Mouse (Mus musculus): ENCODE results near the gene Akr1cl. TPM values are rescaled to one million over a fixed set of nuclear protein-coding genes. Genes with fewer than 3 reads are reported as not detected.
"Not testable (repeated sequence)": the region's sequence is repeated elsewhere in the genome, so short reads cannot be mapped to it uniquely, and the experiment has no call there.

Gene Akr1cl
- polyA plus RNA-seq (2015; fragmentation: Nextera tagmentation; extraction: Ambion mirVana): 0.64 and 0.84 TPM in 2 replicates

DNA sequence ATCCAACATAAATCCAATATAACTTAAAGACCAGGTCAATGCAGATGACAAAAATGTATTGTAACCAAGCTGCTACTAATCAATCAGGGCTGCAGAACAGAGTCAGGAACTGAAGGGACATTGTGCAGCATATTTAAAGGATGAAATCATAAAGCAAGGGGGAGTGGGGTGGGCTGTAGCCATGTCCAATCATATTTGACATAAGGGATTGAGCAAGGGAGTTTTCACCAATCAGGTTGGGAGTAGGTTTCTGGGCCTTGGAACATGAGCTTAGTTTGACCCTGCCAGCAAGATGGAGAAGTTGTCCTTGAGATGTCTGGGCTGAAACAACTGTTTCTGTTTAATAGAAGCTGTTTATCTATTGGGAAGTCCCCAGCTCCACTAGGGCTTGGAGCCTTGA lies at the start of gene Akr1cl:
Gene Akr1cl (minus strand): TSS at position 119 of the 400 bp plus-strand sequence.
- ATAC-seq (replicated peaks; ENCODE audit: insufficient number of reproducible peaks, insufficient read depth, low FRiP score, low read depth): no peak
- H3K4me3 ChIP-seq: no peak within 1 kb of the TSS
- no peaks in the 10 kb centered on the region for H3K36me3 ChIP-seq
- no peak within 1 kb of the TSS for H3K27ac ChIP-seq
- H3K9ac ChIP-seq: no peak within 1 kb of the TSS
- H3K9me3 ChIP-seq (replicated peaks): no peaks in the 10 kb centered on the region
- H3K27me3 ChIP-seq: no peaks in the 10 kb centered on the region
- no peak within 1 kb of the TSS for H3K4me2 ChIP-seq
- no peaks in the 10 kb centered on the region for H3K4me1 ChIP-seq (replicated peaks)

DNA sequence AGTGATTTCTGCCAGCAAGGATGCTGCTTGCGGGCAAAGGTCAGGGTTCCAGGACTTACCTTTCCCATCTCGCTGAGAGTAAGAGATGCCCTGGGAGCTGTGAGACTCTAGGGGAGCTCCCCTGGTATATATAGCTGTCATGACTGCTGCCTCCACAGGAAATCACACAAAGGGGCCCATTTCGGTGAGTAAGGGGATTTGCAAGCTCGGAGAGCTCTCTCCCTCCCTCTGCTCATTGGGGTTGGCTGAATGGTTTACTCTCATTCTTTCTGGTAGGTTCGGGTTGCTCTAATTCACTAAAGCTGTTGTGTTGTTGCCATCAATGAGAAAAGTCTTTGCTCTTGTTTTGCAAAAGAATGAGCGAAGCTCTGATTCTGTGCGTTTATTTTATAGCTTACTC lies 49.6 kb upstream of the Akr1cl start, which contains the start of gene Crygb:
Gene Crygb (minus strand): TSS at position 101 of the 400 bp plus-strand sequence.
- WGBS: 46% methylated on average over 7 of the region's 7 CpGs
- no peaks in the 10 kb centered on the region for H3K36me3 ChIP-seq
- no peaks in the 10 kb centered on the region for H3K9me3 ChIP-seq (replicated peaks)
- no peak for ATAC-seq (replicated peaks; ENCODE audit: insufficient number of reproducible peaks, insufficient read depth, low FRiP score, low read depth)
- H3K9ac ChIP-seq: no peak within 1 kb of the TSS
- H3K4me2 ChIP-seq: no peak within 1 kb of the TSS
- H3K27ac ChIP-seq: no peak within 1 kb of the TSS
- H3K4me1 ChIP-seq (replicated peaks): no peaks in the 10 kb centered on the region
- H3K27me3 ChIP-seq: no peaks in the 10 kb centered on the region
- H3K4me3 ChIP-seq: no peak within 1 kb of the TSS

DNA sequence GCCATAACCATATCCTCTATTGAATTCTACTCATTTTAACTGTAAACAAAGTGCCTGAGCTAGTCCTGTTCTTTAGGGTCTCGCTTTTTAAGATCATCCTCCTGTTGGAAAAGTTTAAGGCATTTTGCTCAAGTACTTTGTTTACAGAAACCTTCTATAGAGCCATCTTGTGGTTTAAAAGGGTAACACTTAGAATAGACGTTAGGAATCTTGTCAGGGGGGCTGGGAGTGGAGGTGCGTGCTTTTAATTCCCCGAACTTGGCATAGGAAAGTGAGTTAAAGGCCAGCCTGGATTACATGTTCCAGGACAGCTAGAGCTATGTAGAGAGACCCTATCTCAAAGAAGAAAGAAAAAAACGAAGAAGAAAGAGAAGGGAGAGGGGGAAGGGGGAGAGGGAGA lies 43.0 kb upstream of the Akr1cl start:
- WGBS: 12% methylated on average over 5 of the region's 5 CpGs
- no peak for ATAC-seq (replicated peaks; ENCODE audit: insufficient number of reproducible peaks, insufficient read depth, low FRiP score, low read depth)
- H3K36me3 ChIP-seq: no peaks in the 10 kb centered on the region

DNA sequence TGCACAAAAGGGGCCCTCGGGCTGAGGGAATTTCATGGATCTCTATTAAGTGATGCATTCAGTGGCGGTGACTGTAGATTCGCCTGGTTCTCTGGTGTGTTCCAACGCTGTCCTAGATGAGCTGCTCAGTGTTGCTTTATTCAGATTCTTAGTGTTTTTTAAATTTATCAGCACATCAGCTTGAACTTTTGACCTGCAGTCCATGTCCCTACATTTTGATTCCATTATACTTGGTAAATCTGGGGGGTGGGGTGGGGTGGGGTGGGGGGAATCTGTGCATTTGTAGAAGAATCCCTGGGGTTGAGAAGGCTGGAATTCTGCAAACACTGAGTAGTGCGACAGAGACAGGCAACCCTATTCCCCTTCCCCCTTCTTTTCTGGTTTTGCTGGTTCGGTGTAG lies 41.0 kb upstream of the Akr1cl start, which contains the start of gene Crygc:
Gene Crygc (minus strand): TSS at position 101 of the 400 bp plus-strand sequence.
- H3K27me3 ChIP-seq: no peaks in the 10 kb centered on the region
- H3K4me2 ChIP-seq: no peak within 1 kb of the TSS
- no peaks in the 10 kb centered on the region for H3K9me3 ChIP-seq (replicated peaks)
- WGBS: 66% methylated on average over 6 of the region's 6 CpGs
- ATAC-seq (replicated peaks; ENCODE audit: insufficient number of reproducible peaks, insufficient read depth, low FRiP score, low read depth): no peak
- H3K9ac ChIP-seq: no peak within 1 kb of the TSS
- no peak within 1 kb of the TSS for H3K4me3 ChIP-seq
- no peak within 1 kb of the TSS for H3K27ac ChIP-seq
- H3K36me3 ChIP-seq: no peaks in the 10 kb centered on the region
- H3K4me1 ChIP-seq (replicated peaks): no peaks in the 10 kb centered on the region

More for the DNA sequence above, 43.0 kb upstream of the Akr1cl start:
- Histone ChIP-seq H3K27ac (no peak overlapping the region), H3K4me2 (no peak overlapping the region), H3K4me1 (replicated peaks) (no peaks in the 10 kb centered on the region), H3K9me3 (replicated peaks) (no peaks in the 10 kb centered on the region), H3K27me3 (no peaks in the 10 kb centered on the region), H3K4me3 (no peak overlapping the region), H3K9ac (no peak overlapping the region)

DNA sequence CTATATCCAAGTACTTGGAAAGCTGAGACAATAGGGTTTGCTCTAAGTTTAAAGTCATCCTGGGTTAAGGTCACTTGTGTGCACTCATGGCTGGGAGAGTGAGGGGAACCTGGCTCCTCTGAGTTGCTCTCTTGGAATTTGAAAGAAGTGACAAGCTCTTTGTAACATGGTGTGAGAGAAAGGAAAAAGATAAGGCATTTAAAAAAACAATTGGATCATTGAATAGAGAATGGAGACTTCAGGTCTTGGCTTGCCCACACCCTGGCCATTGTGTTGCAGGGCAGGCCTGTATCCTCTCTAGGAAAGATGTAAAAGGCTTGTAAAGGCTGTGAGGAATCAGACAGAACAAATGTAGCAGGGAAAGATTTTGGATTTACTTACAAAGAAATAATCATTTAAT lies 35.3 kb upstream of the Akr1cl start:
- Histone ChIP-seq H3K4me2 (no peak overlapping the region), H3K27me3 (no peaks in the 10 kb centered on the region), H3K4me1 (replicated peaks) (no peaks in the 10 kb centered on the region), H3K36me3 (no peaks in the 10 kb centered on the region), H3K9me3 (replicated peaks) (no peaks in the 10 kb centered on the region), H3K27ac (no peak overlapping the region), H3K9ac (no peak overlapping the region), H3K4me3 (no peak overlapping the region)
- no peak for ATAC-seq (replicated peaks; ENCODE audit: insufficient number of reproducible peaks, insufficient read depth, low FRiP score, low read depth)

DNA sequence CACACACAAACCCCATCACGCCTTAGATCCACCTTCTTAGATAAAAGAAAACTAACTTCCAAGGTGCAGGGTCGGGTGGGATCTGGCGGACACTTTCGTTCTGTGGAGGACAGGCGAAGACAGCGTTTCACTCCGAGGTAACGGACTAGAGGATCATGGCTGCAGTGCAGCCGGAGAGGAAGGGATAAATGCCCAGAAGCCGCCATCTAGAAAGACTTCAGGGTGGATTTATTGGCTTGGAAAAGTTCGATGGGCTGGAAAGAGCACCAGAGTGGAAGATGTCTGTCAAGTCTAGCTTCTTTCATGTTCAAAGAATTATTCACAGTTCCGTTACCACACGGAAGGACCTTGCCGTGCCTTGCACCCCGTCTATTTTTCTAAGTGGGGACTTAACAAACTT lies 31.6 kb upstream of the Akr1cl start:
- Histone ChIP-seq H3K9ac (no peak overlapping the region), H3K4me1 (replicated peaks) (no peaks in the 10 kb centered on the region), H3K36me3 (no peaks in the 10 kb centered on the region), H3K9me3 (replicated peaks) (no peaks in the 10 kb centered on the region), H3K4me2 (no peak overlapping the region), H3K4me3 (no peak overlapping the region), H3K27me3 (no peaks in the 10 kb centered on the region), H3K27ac (no peak overlapping the region)
- 84% methylated on average over 15 of the region's 15 CpGs for WGBS
- no peak for ATAC-seq (replicated peaks; ENCODE audit: insufficient number of reproducible peaks, insufficient read depth, low FRiP score, low read depth)

DNA sequence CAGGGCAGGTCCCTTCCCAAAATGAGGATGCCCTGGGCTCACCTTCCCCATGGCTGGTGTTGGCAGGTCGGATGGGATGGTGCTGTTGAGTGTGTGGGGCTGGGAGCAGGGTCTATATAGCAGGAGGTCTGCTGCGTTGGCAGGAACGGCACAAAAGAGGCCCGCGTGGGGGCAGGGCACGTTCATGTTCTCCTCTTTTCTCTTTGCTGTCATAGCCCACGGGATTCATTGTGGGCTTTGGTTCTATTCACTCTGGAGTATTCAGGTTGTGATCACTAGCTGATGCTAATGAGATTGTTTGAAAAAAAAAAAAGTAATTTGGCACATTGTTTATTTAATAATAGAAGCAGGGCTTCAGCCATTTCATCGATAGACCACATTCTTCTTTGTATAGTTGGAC lies 30.8 kb upstream of the Akr1cl start, which contains the start of gene Crygd:
Gene Crygd (minus strand): TSS at position 101 of the 400 bp plus-strand sequence.
- Histone ChIP-seq H3K27me3 (no peaks in the 10 kb centered on the region), H3K9me3 (replicated peaks) (no peaks in the 10 kb centered on the region), H3K9ac (no peak within 1 kb of the TSS), H3K4me1 (replicated peaks) (no peaks in the 10 kb centered on the region), H3K36me3 (no peaks in the 10 kb centered on the region), H3K4me2 (no peak within 1 kb of the TSS), H3K27ac (no peak within 1 kb of the TSS), H3K4me3 (no peak within 1 kb of the TSS)
- no peak for ATAC-seq (replicated peaks; ENCODE audit: insufficient number of reproducible peaks, insufficient read depth, low FRiP score, low read depth)
- WGBS: 75% methylated on average over 8 of the region's 8 CpGs

DNA sequence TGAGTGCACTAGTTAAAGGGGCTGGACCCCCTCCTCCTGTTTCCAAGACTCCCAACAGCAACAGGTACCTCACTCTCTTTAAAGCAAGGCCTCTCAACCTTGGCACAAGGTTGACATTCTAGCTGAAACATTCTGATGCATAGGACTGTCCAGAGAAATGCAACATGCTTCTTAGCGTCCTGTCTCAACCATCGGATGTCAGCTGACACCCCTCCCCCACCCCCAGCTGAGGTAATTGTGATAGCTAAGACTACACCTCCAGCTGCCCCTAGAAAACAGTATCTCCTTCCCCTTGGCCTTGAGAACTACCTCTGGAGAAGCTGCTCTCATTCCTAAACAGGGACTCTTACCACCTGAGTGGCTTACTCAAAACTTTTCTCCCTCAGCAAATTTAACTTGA lies 19.6 kb upstream of the Akr1cl start:
- H3K27ac ChIP-seq: no peak overlapping the region
- H3K4me1 ChIP-seq (replicated peaks): 0 out of 2 replicates have a peak, but pooled peaks cover 3% of the 10 kb centered on the region
- H3K27me3 ChIP-seq: no peaks in the 10 kb centered on the region
- no peak overlapping the region for H3K9ac ChIP-seq
- no peak for ATAC-seq (replicated peaks; ENCODE audit: insufficient number of reproducible peaks, insufficient read depth, low FRiP score, low read depth)
- no peak overlapping the region for H3K4me2 ChIP-seq
- no peak overlapping the region for H3K4me3 ChIP-seq
- H3K36me3 ChIP-seq: no peaks in the 10 kb centered on the region
- no peaks in the 10 kb centered on the region for H3K9me3 ChIP-seq (replicated peaks)
- WGBS: 23% methylated on average over 2 of the region's 2 CpGs

DNA sequence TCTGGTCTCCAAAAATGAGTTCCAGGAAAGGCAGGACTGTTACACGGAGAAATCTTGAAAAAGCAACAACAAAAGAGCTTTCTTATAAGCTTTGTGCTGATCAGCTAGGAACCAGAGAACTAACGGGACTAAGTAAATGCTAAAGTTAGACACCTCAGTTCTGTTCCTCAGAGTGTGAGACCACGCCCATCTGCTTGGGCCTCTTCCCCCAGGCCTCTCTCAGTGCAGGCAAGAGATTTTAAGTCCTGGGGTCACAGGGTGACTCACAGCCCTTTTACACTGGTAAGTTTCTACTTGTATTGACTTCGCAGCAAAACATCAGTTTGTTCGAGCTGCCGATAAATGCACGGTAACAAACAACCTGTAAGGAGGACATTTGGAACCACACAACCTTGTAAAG lies 19.1 kb upstream of the Akr1cl start:
- 62% methylated on average over 7 of the region's 7 CpGs for WGBS
- ATAC-seq (replicated peaks; ENCODE audit: insufficient number of reproducible peaks, insufficient read depth, low FRiP score, low read depth): no peak
- Histone ChIP-seq H3K36me3 (no peaks in the 10 kb centered on the region), H3K9ac (no peak overlapping the region), H3K27me3 (no peaks in the 10 kb centered on the region), H3K4me3 (no peak overlapping the region), H3K27ac (no peak overlapping the region), H3K4me2 (no peak overlapping the region), H3K9me3 (replicated peaks) (no peaks in the 10 kb centered on the region), H3K4me1 (replicated peaks) (0 out of 2 replicates have a peak, but pooled peaks cover 3% of the 10 kb centered on the region)

DNA sequence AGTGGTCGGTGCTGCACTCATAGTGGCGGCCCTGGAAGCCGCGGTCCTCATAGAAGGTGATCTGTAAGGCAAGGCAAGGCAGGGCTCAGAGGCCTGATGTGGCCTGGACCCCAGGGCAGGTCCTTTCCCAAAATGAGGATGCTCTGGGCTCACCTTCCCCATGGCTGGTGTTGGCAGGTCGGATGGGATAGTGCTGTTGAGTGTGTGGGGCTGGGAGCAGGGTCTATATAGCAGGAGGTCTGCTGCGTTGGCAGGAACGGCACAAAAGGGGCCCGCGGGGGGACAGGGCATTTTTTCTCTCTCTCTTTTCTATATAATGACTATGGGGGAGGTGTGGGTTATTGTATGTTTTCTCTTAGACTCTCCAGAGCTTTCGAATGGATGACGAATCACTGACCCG lies 18.4 kb upstream of the Akr1cl start, which contains the start of gene Cryge:
Gene Cryge (minus strand): TSS at position 198 of the 400 bp plus-strand sequence.
- not testable (repeated sequence) for H3K4me1 ChIP-seq (replicated peaks); ATAC-seq (replicated peaks; ENCODE audit: insufficient number of reproducible peaks, insufficient read depth, low FRiP score, low read depth); H3K27me3 ChIP-seq; H3K4me2 ChIP-seq; H3K27ac ChIP-seq; H3K9me3 ChIP-seq (replicated peaks); H3K9ac ChIP-seq; H3K4me3 ChIP-seq; H3K36me3 ChIP-seq
- 66% methylated on average over 12 of the region's 12 CpGs for WGBS

DNA sequence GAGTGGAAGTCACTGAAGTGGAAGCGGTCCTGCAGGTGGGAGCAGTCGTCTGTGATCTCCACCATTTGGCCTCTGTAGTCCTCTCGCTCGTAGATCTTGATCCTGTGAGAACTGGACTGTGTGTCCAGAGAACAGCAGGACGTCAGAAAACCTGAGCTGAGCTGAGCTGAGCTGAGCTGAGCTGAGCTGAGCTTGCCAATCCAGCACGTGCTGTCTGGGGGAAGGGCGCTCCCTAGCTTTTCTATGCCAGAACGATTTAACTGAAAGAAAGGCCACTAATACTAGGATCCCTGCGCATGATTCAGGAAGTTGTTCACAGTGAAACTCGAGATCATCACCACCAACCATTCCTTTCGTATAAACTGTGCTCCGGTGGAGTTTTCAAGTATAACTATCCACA lies 16.2 kb upstream of the Akr1cl start:
- 49% methylated on average over 12 of the region's 12 CpGs for WGBS
- Histone ChIP-seq H3K4me3 (no peak overlapping the region), H3K4me1 (replicated peaks) (0 out of 2 replicates have a peak, but pooled peaks cover 3% of the 10 kb centered on the region), H3K36me3 (no peaks in the 10 kb centered on the region), H3K9ac (no peak overlapping the region), H3K4me2 (no peak overlapping the region), H3K27ac (no peak overlapping the region), H3K27me3 (no peaks in the 10 kb centered on the region), H3K9me3 (replicated peaks) (no peaks in the 10 kb centered on the region)
- no peak for ATAC-seq (replicated peaks; ENCODE audit: insufficient number of reproducible peaks, insufficient read depth, low FRiP score, low read depth)

DNA sequence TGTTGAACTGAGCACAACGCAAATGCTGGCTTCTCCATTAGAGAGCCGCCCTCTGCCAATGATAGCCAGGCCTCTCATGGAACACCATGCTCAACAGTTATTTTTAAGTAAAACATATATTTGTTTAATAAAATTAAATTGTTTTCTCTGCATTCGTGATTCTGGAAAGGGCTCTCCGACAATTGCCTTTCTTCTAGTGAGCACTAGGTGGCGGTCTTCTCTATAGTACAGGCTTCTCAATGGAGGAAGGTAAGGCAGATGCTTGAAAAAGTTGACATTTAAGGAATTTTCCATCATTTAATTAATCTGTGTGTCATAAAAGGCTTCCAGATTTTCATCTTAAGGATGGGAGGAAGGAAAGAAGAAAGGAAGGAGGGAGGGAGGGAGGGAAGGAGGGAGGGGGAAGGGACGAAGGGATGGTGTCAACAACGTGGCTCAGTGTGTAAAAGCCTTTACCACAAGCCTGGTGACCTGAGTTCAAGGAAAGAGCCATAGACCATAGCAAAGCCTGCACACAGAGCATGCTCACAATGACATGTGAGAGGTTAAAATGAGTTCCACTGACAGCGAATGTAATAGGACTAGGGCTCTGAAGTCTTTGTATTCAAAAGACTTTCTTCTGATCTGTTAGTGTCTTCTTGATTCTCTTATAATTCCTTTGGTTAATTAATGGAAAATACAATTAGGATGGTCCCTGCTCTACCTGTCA lies 14.0 kb upstream of the Akr1cl start:
- H3K4me2 ChIP-seq: peak overlapping the region; percentile 29; the same call in 1 of the 2 replicates
- H3K4me1 ChIP-seq (replicated peaks): no peaks in the 10 kb centered on the region
- no peaks in the 10 kb centered on the region for H3K27me3 ChIP-seq
- no peak overlapping the region for H3K4me3 ChIP-seq
- H3K9me3 ChIP-seq (replicated peaks): no peaks in the 10 kb centered on the region
- H3K27ac ChIP-seq: no peak overlapping the region
- H3K9ac ChIP-seq: no peak overlapping the region
- H3K36me3 ChIP-seq: no peaks in the 10 kb centered on the region
- 34% methylated on average over 8 of the region's 8 CpGs for WGBS
- ATAC-seq (replicated peaks; ENCODE audit: insufficient number of reproducible peaks, insufficient read depth, low FRiP score, low read depth): no peak
